Mouse (Mus musculus): ENCODE results near the gene Padi1. TPM values are rescaled to one million over a fixed set of nuclear protein-coding genes. Genes with fewer than 3 reads are reported as not detected.

The Padi1 gene
- polyA plus RNA-seq, 1 experiment from 2014 or later = 0.08 TPM

GRCm38 (mm10) chr4:140877441-140877840 lies 31.9 kb upstream of the Padi1 start:
- ATAC-seq (ENCODE audit: low FRiP score) = no peak
- H3K36me3 ChIP-seq = no peaks in the 10 kb centered on the region
- no peaks in the 10 kb centered on the region for H3K27me3 ChIP-seq (replicated peaks)
- no peak overlapping the region for H3K4me2 ChIP-seq
- H3K9ac ChIP-seq (replicated peaks) = no peak overlapping the region
- no peak overlapping the region for H3K27ac ChIP-seq (replicated peaks)
- WGBS = 55% methylated on average over 9 of the region's 9 CpGs
- H3K4me3 ChIP-seq (replicated peaks) = no peak overlapping the region
- H3K4me1 ChIP-seq = no peaks in the 10 kb centered on the region; the same call in 1 of the 2 replicates
- no peaks in the 10 kb centered on the region for H3K9me3 ChIP-seq (replicated peaks)

DNA sequence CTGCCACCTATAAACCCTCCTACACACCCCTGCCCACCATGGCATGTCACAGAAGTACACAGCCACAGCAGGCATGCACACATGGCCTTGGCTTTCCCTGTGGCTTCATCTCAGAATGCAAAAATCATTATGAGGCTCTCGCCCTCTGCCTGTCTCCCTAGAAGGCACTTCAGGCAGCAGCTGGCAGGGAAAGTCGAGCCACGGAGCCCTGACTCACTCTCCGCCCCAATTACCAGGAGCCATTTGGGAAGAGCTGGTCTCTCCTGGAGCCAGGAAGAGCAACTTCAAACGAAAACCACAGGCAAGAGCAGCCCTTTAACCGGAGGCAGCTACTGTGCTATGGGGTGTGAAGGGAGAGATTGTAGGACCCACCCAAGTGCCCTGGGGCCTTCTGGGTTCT lies 31.1 kb upstream of the Padi1 start:
- H3K4me1 ChIP-seq = no peaks in the 10 kb centered on the region; the same call in 1 of the 2 replicates
- H3K9me3 ChIP-seq (replicated peaks) = no peaks in the 10 kb centered on the region
- ATAC-seq (ENCODE audit: low FRiP score) = no peak
- H3K36me3 ChIP-seq = no peaks in the 10 kb centered on the region
- H3K27ac ChIP-seq (replicated peaks) = no peak overlapping the region
- 55% methylated on average over 6 of the region's 6 CpGs for WGBS
- no peaks in the 10 kb centered on the region for H3K27me3 ChIP-seq (replicated peaks)
- H3K4me3 ChIP-seq (replicated peaks) = no peak overlapping the region
- no peak overlapping the region for H3K9ac ChIP-seq (replicated peaks)
- H3K4me2 ChIP-seq = no peak overlapping the region

DNA sequence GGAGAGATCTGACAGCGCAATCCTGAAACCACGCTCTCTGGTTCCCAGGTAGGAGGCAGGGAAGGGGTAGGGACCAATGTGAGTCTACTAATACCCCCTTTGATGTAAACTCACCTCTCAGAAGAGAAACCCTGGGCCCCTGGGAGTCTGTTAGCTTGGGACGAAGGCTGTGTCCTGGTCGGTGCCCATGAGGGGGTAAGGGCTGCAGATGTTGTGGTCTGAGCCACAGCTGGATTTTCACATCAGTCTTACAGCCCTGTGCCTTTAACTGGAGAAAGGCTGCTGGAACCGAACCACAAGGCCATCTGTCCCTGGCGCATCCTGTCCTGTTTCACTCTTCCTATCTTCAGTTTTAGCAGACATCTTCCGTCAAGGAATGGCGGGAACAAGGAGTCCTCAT lies 30.6 kb upstream of the Padi1 start:
- no peak overlapping the region for H3K4me3 ChIP-seq (replicated peaks)
- H3K4me2 ChIP-seq = no peak overlapping the region
- H3K36me3 ChIP-seq = no peaks in the 10 kb centered on the region
- H3K27ac ChIP-seq (replicated peaks) = no peak overlapping the region
- H3K9ac ChIP-seq (replicated peaks) = no peak overlapping the region
- H3K9me3 ChIP-seq (replicated peaks) = no peaks in the 10 kb centered on the region
- no peak for ATAC-seq (ENCODE audit: low FRiP score)
- WGBS = 93% methylated on average over 8 of the region's 8 CpGs
- H3K27me3 ChIP-seq (replicated peaks) = no peaks in the 10 kb centered on the region
- H3K4me1 ChIP-seq = no peaks in the 10 kb centered on the region; the same call in 1 of the 2 replicates

- Histone ChIP-seq H3K4me3 (replicated peaks) (no peak overlapping the region), H3K27me3 (replicated peaks) (peaks cover 5% of the 10 kb centered on the region; the same call in 1 of the 2 replicates), H3K4me2 (no peak overlapping the region), H3K9me3 (replicated peaks) (no peaks in the 10 kb centered on the region), H3K27ac (replicated peaks) (no peak overlapping the region), H3K4me1 (peaks cover 11% of the 10 kb centered on the region), H3K9ac (replicated peaks) (no peak overlapping the region), H3K36me3 (no peaks in the 10 kb centered on the region)
- no peak for ATAC-seq (ENCODE audit: low FRiP score)
- 74% methylated on average over 11 of the region's 11 CpGs for WGBS
Observed at GRCm38 (mm10) chr4:140873011-140873410, 27.4 kb upstream of the Padi1 start.

- WGBS = 74% methylated on average over 5 of the region's 5 CpGs
- peaks cover 5% of the 10 kb centered on the region; the same call in 1 of the 2 replicates for H3K27me3 ChIP-seq (replicated peaks)
- ATAC-seq (ENCODE audit: low FRiP score) = no peak
- no peak overlapping the region for H3K9ac ChIP-seq (replicated peaks)
- H3K4me2 ChIP-seq = no peak overlapping the region
- H3K36me3 ChIP-seq = no peaks in the 10 kb centered on the region
- no peak overlapping the region for H3K4me3 ChIP-seq (replicated peaks)
- no peaks in the 10 kb centered on the region for H3K9me3 ChIP-seq (replicated peaks)
- H3K27ac ChIP-seq (replicated peaks) = no peak overlapping the region
- H3K4me1 ChIP-seq = peaks cover 11% of the 10 kb centered on the region
Observed at GRCm38 (mm10) chr4:140872686-140872992, 27.1 kb upstream of the Padi1 start.

GRCm38 (mm10) chr4:140871851-140872685 lies 26.5 kb upstream of the Padi1 start:
- H3K27me3 ChIP-seq (replicated peaks) = peaks cover 5% of the 10 kb centered on the region; the same call in 1 of the 2 replicates
- no peak overlapping the region for H3K27ac ChIP-seq (replicated peaks)
- WGBS = 87% methylated on average over 8 of the region's 8 CpGs
- H3K9me3 ChIP-seq (replicated peaks) = no peaks in the 10 kb centered on the region
- no peak for ATAC-seq (ENCODE audit: low FRiP score)
- no peak overlapping the region for H3K4me2 ChIP-seq
- no peaks in the 10 kb centered on the region for H3K36me3 ChIP-seq
- H3K4me1 ChIP-seq = peaks cover 11% of the 10 kb centered on the region
- no peak overlapping the region for H3K9ac ChIP-seq (replicated peaks)
- H3K4me3 ChIP-seq (replicated peaks) = no peak overlapping the region

DNA sequence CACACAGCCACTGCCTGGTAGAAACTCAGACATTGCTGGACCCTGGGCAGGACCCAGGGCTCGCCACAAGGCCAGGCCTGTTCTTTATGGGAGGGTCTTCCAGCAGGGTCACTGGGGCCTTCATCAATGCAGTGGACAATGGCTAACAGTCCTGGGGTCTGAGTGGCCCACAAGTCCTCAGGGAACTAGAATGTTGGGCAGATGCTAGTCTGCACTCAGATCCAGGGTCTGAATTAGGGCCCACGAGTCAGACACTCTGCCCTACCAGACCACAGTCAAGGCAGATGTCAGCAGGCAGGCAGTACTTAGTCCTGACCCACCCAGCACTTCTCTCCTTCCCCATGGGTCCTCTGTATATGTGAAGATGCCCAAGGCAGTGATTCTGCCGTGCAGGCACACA lies 25.8 kb upstream of the Padi1 start:
- Histone ChIP-seq H3K4me2 (no peak overlapping the region), H3K4me1 (peaks cover 11% of the 10 kb centered on the region), H3K36me3 (no peaks in the 10 kb centered on the region), H3K4me3 (replicated peaks) (no peak overlapping the region), H3K9ac (replicated peaks) (no peak overlapping the region), H3K27ac (replicated peaks) (no peak overlapping the region), H3K9me3 (replicated peaks) (no peaks in the 10 kb centered on the region), H3K27me3 (replicated peaks) (peaks cover 5% of the 10 kb centered on the region; the same call in 1 of the 2 replicates)
- WGBS = 87% methylated on average over 3 of the region's 3 CpGs
- no peak for ATAC-seq (ENCODE audit: low FRiP score)

GRCm38 (mm10) chr4:140870876-140871275 lies 25.3 kb upstream of the Padi1 start:
- no peak for ATAC-seq (ENCODE audit: low FRiP score)
- Histone ChIP-seq H3K4me1 (peaks cover 11% of the 10 kb centered on the region), H3K27me3 (replicated peaks) (peaks cover 5% of the 10 kb centered on the region; the same call in 1 of the 2 replicates), H3K36me3 (no peaks in the 10 kb centered on the region), H3K9ac (replicated peaks) (no peak overlapping the region), H3K4me3 (replicated peaks) (no peak overlapping the region), H3K27ac (replicated peaks) (no peak overlapping the region), H3K9me3 (replicated peaks) (no peaks in the 10 kb centered on the region), H3K4me2 (no peak overlapping the region)
- 85% methylated on average over 7 of the region's 7 CpGs for WGBS

DNA sequence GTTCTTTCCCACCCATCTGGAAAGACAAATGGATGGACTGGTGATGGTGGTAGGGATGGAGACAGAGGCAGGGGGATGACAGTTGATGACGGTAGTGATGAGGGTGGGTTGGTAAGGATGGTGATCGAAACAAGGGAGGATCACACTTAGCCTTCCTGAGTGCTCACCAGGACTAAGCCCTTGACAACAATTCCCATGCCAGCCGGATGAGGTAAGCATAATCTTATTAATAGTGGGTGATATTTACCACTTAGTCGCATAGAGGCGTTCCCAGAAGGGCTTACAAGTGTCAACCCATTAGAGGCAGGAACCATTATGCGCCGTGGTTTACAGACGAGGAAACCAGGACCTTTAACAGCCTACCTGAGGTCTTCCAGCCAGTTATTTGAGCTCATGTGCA lies 24.4 kb upstream of the Padi1 start:
- H3K36me3 ChIP-seq = no peaks in the 10 kb centered on the region
- no peaks in the 10 kb centered on the region for H3K9me3 ChIP-seq (replicated peaks)
- WGBS = 87% methylated on average over 8 of the region's 8 CpGs
- peaks cover 5% of the 10 kb centered on the region; the same call in 1 of the 2 replicates for H3K27me3 ChIP-seq (replicated peaks)
- H3K9ac ChIP-seq (replicated peaks) = no peak overlapping the region
- H3K4me3 ChIP-seq (replicated peaks) = no peak overlapping the region
- H3K27ac ChIP-seq (replicated peaks) = no peak overlapping the region
- no peak overlapping the region for H3K4me2 ChIP-seq
- ATAC-seq (ENCODE audit: low FRiP score) = no peak
- H3K4me1 ChIP-seq = peaks cover 11% of the 10 kb centered on the region

DNA sequence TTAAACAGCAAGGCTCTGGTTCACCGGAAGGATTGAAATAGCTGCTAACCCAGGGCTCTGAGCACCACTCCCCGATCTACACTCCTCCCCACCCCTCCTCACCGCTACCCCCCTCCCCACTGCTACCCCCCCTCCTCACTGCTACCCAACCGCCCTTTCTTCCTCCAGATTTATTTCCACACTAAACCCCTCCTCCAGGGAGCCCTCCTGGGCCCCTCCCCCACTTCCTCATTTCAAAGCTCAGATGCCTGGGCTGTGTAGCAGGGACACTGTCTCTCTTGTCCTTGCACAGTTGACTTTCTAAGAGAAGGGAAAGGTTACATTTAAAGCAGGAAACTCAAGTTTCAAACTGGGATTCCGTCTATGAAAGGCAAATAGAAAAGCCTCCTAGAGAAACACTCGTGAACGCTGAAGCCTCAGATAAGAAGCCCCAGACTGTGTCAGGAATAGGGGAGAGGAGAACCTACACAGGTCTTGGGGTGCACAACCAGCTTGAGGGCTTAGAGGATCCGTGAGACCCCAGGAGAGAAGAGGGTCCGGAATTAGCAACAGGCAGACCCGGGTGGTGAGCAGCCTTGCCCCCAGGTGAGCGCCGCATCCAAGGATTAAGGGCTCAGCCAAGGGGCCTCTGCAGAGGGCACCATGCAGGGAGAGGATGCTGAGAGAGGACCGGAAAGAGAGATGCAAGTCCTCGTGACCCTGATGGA lies 23.1 kb upstream of the Padi1 start:
- H3K4me2 ChIP-seq = peak overlapping the region; percentile 22; the same call in 1 of the 2 replicates
- no peaks in the 10 kb centered on the region for H3K9me3 ChIP-seq (replicated peaks)
- peaks cover 5% of the 10 kb centered on the region; the same call in 1 of the 2 replicates for H3K27me3 ChIP-seq (replicated peaks)
- peaks cover 11% of the 10 kb centered on the region for H3K4me1 ChIP-seq
- no peak for ATAC-seq (ENCODE audit: low FRiP score)
- H3K27ac ChIP-seq (replicated peaks) = no peak overlapping the region
- no peaks in the 10 kb centered on the region for H3K36me3 ChIP-seq
- H3K9ac ChIP-seq (replicated peaks) = no peak overlapping the region
- H3K4me3 ChIP-seq (replicated peaks) = no peak overlapping the region
- WGBS = 4% methylated on average over 14 of the region's 14 CpGs

- no peaks in the 10 kb centered on the region for H3K36me3 ChIP-seq
- no peak overlapping the region for H3K4me3 ChIP-seq (replicated peaks)
- ATAC-seq (ENCODE audit: low FRiP score) = no peak
- no peaks in the 10 kb centered on the region for H3K27me3 ChIP-seq (replicated peaks)
- 84% methylated on average over 11 of the region's 11 CpGs for WGBS
- no peak overlapping the region for H3K27ac ChIP-seq (replicated peaks)
- H3K4me1 ChIP-seq = no peaks in the 10 kb centered on the region
- H3K9ac ChIP-seq (replicated peaks) = no peak overlapping the region
- H3K9me3 ChIP-seq (replicated peaks) = no peaks in the 10 kb centered on the region
- H3K4me2 ChIP-seq = no peak overlapping the region
Observed at GRCm38 (mm10) chr4:140862036-140862650, 16.6 kb upstream of the Padi1 start.

DNA sequence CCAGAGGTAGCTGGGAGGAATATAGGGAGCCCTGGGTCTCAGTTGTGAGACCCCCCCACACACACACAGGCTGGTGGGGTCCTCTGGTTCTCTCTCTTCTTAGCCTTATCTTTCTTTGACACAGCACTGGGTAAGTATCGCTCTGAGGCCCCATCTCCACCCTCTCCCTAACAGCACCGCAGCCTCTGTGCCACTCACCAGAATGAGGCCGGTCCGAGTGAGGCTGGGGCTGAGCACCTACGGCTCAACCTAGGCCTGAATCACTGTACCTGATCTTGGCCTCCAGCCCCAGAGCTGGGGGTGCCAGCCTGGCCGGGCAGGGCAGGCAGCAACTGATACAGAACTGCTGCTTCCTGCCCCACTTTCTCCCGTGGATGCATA lies 15.2 kb upstream of the Padi1 start:
- H3K4me2 ChIP-seq = no peak overlapping the region
- H3K27ac ChIP-seq (replicated peaks) = no peak overlapping the region
- no peaks in the 10 kb centered on the region for H3K4me1 ChIP-seq
- H3K9ac ChIP-seq (replicated peaks) = no peak overlapping the region
- H3K4me3 ChIP-seq (replicated peaks) = no peak overlapping the region
- no peaks in the 10 kb centered on the region for H3K36me3 ChIP-seq
- H3K27me3 ChIP-seq (replicated peaks) = no peaks in the 10 kb centered on the region
- WGBS = 88% methylated on average over 7 of the region's 7 CpGs
- no peaks in the 10 kb centered on the region for H3K9me3 ChIP-seq (replicated peaks)
- no peak for ATAC-seq (ENCODE audit: low FRiP score)

Measured in neural tube, embryonic 15.5 days (tissue).